Mouse (Mus musculus) C2C12 (cell line): ENCODE data around the gene Camta1. TPM values are rescaled to one million over a fixed set of nuclear protein-coding genes. Genes with fewer than 3 reads are reported as not detected.
A peak's percentile ranks its signal among the peaks of the same experiment; 100 is the strongest.

Source experiments
- H3K27me3 ChIP-seq: one replicate; pipeline ENCODE4 v1.6.1; 2011; ENCODE audit not compliant: control insufficient read depth, insufficient read depth, insufficient read length
- H3K36me3 ChIP-seq: one replicate; pipeline ENCODE4 v1.6.1; 2011; ENCODE audit not compliant: control insufficient read depth, insufficient read depth
- H3K4me3 ChIP-seq: one replicate; pipeline ENCODE4 v1.5.1; 2011; ENCODE audit warnings: mild to moderate bottlenecking, control low read depth; ENCODE audit not compliant: poor library complexity, insufficient read depth, severe bottlenecking
- H3K79me2 ChIP-seq: one replicate; pipeline ENCODE4 v1.6.1; 2011; ENCODE audit not compliant: control insufficient read depth, insufficient read depth
- H3K79me3 ChIP-seq: one replicate; pipeline ENCODE4 v1.6.1; 2011; ENCODE audit warnings: low read depth, control low read depth
- H3ac ChIP-seq: one replicate; pipeline ENCODE3; 2011; ENCODE audit warnings: low read depth; ENCODE audit not compliant: control insufficient read depth, insufficient read length
- CEBPB ChIP-seq: IDR thresholded peaks from one replicate; pipeline ENCODE4 v1.6.1; 2011; ENCODE audit warnings: low read depth, mild to moderate bottlenecking, control low read depth, moderate library complexity
- CTCF ChIP-seq: IDR thresholded peaks from one replicate; pipeline ENCODE4 v1.5.1; 2011; ENCODE audit not compliant: control insufficient read depth, insufficient read depth, insufficient read length
- FOSL1 ChIP-seq: IDR thresholded peaks from one replicate; pipeline ENCODE4 v1.8.0; 2011; ENCODE audit warnings: mild to moderate bottlenecking, low read length; ENCODE audit not compliant: poor library complexity, insufficient read depth, severe bottlenecking
- MAX ChIP-seq: IDR thresholded peaks from one replicate; pipeline ENCODE4 v1.6.1; 2011; ENCODE audit warnings: mild to moderate bottlenecking, control low read depth
- MYOD1 ChIP-seq: IDR thresholded peaks from one replicate; pipeline ENCODE4 v1.6.1; 2011; ENCODE audit warnings: low read depth; ENCODE audit not compliant: control insufficient read depth, insufficient read length
- MYOG ChIP-seq: IDR thresholded peaks from one replicate; pipeline ENCODE4 v1.6.1; 2011; ENCODE audit not compliant: control insufficient read depth, insufficient read length; ENCODE audit errors: extremely low read depth
- USF1 ChIP-seq: IDR thresholded peaks from one replicate; pipeline ENCODE4 v1.6.1; 2011; ENCODE audit warnings: low read depth, mild to moderate bottlenecking, control low read depth, moderate library complexity
- polyA plus RNA-seq: library from polyadenylated mRNA; unstranded; fragments of >200 nt; fragmentation: generic; extraction: Trizol; gene quantifications from one replicate; pipeline ENCODE4 v1.2.1, GENCODE M21; 2012; ENCODE audit warnings: missing spikeins

The Camta1 gene
- polyA plus RNA-seq, 1 experiment, result 21.7 TPM

- peaks cover 5% of the 10 kb centered on the region for H3K27me3 ChIP-seq
- H3K79me3 ChIP-seq, result no peaks in the 10 kb centered on the region
- H3ac ChIP-seq, result no peak overlapping the region
- no peaks in the 10 kb centered on the region for H3K36me3 ChIP-seq
- H3K4me3 ChIP-seq, result no peak overlapping the region
- TF ChIP-seq CTCF, result no peak
- TF ChIP-seq MYOD1, result no peak
- no peak for TF ChIP-seq USF1
- TF ChIP-seq MYOG, result no peak
- TF ChIP-seq FOSL1, result no peak
- TF ChIP-seq CEBPB, result no peak
- TF ChIP-seq MAX, result no peak
- no peaks in the 10 kb centered on the region for H3K79me2 ChIP-seq
These were observed 407.6 kb downstream of the Camta1 start for GRCm38 (mm10) chr4:151454065-151454464.

DNA sequence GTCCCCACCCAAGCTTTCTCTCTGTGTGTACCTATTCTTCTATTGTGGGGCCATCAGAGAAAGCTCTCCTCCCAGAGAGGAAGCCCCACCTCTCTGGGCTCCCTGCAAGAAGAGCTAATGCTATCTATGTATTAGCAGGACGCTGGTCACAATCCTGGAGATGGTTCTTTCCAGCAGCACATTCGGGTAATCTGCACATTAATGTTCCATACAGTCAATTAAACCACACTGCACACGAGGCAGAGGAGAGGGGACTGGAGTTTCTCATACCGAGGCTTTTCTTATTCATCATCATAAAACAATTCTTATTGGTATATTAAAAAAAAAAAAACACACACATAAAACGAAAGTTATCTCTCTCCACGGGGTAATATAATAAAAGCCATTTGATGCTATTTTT, 409.8 kb downstream of the Camta1 start:
- Histone ChIP-seq H3K36me3 (no peaks in the 10 kb centered on the region), H3K79me3 (no peaks in the 10 kb centered on the region), H3K79me2 (no peaks in the 10 kb centered on the region), H3K27me3 (peaks cover 5% of the 10 kb centered on the region), H3K4me3 (no peak overlapping the region), H3ac (no peak overlapping the region)
- TF ChIP-seq MYOG (no peak), FOSL1 (no peak), CTCF (no peak), MYOD1 (no peak), CEBPB (no peak)

GRCm38 (mm10) chr4:151449981-151450380, 411.7 kb downstream of the Camta1 start:
- Histone ChIP-seq H3K27me3 (peaks cover 5% of the 10 kb centered on the region), H3K79me3 (no peaks in the 10 kb centered on the region), H3ac (no peak overlapping the region), H3K79me2 (no peaks in the 10 kb centered on the region), H3K36me3 (no peaks in the 10 kb centered on the region), H3K4me3 (no peak overlapping the region)
- no peak for TF ChIP-seq CEBPB
- TF ChIP-seq MYOD1, result no peak
- TF ChIP-seq MAX, result no peak
- no peak for TF ChIP-seq USF1
- TF ChIP-seq MYOG, result no peak
- no peak for TF ChIP-seq FOSL1
- TF ChIP-seq CTCF, result no peak

DNA sequence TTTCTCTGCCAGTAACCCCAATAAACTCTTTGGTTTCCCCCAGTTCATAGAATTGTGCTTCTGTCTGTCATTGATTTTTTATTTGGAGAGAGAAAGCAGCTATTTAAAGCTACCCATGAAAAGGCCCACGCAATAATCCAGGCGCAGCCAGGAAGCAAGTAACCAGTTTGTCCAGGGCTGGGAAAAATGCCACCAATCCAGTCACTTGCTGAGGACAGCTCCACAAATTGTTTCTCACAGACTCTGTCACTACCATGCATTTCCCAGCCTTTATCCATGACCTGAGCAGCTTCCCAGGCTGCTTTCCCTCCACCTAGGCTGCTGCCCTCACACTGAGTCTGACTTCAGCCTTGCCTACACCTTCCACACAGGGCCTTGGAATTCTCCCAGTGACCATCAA, 413.3 kb downstream of the Camta1 start:
- H3ac ChIP-seq, result no peak overlapping the region
- TF ChIP-seq FOSL1 (no peak), USF1 (no peak), CTCF (no peak), MAX (no peak), CEBPB (no peak), MYOG (no peak), MYOD1 (no peak)
- no peak overlapping the region for H3K4me3 ChIP-seq

GRCm38 (mm10) chr4:151444665-151445064, 417.0 kb downstream of the Camta1 start:
- TF ChIP-seq USF1 (no peak), FOSL1 (no peak), MYOD1 (peak; percentile 11)
- no peak overlapping the region for H3ac ChIP-seq
- no peaks in the 10 kb centered on the region for H3K36me3 ChIP-seq
- no peaks in the 10 kb centered on the region for H3K79me3 ChIP-seq
- no peaks in the 10 kb centered on the region for H3K79me2 ChIP-seq
- H3K27me3 ChIP-seq, result no peaks in the 10 kb centered on the region
- no peak overlapping the region for H3K4me3 ChIP-seq

More for the DNA sequence above, 413.3 kb downstream of the Camta1 start:
- Histone ChIP-seq H3K27me3 (no peaks in the 10 kb centered on the region), H3K36me3 (no peaks in the 10 kb centered on the region), H3K79me3 (no peaks in the 10 kb centered on the region), H3K79me2 (no peaks in the 10 kb centered on the region)

GRCm38 (mm10) chr4:151438561-151438960, 423.1 kb downstream of the Camta1 start:
- TF ChIP-seq USF1 (no peak), MYOG (no peak), FOSL1 (no peak), CEBPB (no peak), MAX (no peak), MYOD1 (no peak), CTCF (no peak)
- H3K36me3 ChIP-seq, result no peaks in the 10 kb centered on the region
- H3K79me3 ChIP-seq, result no peaks in the 10 kb centered on the region
- H3K4me3 ChIP-seq, result no peak overlapping the region
- no peak overlapping the region for H3ac ChIP-seq
- no peaks in the 10 kb centered on the region for H3K27me3 ChIP-seq
- H3K79me2 ChIP-seq, result no peaks in the 10 kb centered on the region
